Mouse (Mus musculus): Measurements from ENCODE around the gene 9930111J21Rik2.
"Not testable (repeated sequence)": the region's sequence is repeated elsewhere in the genome, so short reads cannot be mapped to it uniquely, and the experiment has no call there.

9930111J21Rik2 gene

DNA sequence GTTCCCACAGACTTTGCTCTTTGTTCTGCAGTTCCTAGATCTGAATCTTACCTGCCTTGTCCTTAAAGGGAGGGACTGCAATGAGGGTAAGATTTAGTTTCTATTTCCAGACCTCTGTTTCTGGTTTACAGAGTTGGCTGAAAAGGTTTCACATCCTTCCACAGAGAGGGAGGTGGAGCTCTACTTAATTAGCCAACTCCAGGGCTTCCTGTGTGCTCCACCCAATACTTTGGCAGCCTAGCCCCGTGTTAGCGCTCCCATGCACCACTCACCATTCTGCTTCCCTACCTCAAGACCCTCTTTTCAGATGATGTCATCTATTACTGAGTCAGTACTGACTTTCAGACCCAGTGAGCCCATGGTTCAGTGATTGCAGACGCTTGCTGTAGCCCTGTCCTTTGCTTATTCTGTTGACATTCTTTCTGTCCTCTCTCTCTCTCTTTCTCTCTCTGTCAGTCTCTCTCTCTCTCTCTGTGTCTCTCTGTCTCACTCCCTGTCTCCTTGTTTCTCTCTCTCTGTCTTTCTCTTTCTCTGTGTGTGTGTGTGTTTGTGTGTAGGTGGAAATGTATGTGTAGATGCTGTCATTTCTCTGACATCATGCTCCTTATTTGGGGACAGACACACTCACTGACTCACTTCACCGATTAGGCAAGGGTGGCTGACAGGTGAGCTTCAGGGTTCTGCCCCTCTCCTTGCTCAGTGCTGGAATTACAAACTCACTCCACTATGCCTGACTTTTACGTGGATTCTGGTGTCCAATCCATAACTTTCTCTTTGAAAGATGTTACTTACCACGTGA is at the start of gene 9930111J21Rik2:
TSS of gene 9930111J21Rik2 (minus strand) at position 150 of the 799 bp plus-strand sequence.
- DNase-seq (ENCODE audit: low spot score): not testable (repeated sequence)

DNA sequence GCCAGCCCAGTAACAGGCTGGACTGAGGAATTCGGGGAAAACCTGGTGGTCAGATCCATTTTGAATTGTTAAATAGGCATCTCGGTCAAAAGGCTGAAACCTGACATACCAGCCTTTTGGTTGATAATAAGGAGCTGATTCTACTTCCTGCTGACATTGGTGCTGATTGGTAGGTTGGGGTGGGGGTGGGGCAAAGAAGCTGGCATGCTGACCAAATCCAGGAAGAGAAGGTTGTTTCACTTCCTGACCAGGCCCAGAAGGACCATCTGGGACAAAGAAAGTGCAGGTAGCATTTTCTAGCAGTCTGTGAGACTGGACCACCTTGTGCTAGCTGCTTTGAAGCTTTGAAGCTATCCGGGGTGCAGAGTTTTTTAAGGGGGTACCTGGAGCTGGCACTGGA is 49.4 kb upstream of the 9930111J21Rik2 start:
- DNase-seq (ENCODE audit: low spot score): no peak

DNA sequence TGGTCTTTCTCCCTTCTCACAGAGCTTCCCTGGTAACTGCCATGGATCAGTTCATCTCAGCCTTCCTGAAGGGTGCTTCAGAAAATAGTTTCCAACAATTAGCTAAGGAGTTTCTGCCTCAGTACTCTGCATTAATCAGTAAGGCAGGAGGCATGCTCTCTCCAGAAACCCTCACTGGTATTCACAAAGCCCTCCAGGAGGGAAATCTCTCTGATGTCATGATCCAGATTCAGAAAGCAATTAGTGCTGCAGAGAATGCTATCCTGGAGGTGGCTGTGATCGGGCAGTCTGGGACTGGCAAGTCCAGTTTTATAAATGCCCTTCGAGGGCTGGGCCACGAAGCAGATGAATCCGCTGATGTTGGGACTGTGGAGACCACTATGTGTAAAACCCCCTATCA is 44.3 kb upstream of the 9930111J21Rik2 start:
- DNase-seq (ENCODE audit: low spot score): no peak

DNA sequence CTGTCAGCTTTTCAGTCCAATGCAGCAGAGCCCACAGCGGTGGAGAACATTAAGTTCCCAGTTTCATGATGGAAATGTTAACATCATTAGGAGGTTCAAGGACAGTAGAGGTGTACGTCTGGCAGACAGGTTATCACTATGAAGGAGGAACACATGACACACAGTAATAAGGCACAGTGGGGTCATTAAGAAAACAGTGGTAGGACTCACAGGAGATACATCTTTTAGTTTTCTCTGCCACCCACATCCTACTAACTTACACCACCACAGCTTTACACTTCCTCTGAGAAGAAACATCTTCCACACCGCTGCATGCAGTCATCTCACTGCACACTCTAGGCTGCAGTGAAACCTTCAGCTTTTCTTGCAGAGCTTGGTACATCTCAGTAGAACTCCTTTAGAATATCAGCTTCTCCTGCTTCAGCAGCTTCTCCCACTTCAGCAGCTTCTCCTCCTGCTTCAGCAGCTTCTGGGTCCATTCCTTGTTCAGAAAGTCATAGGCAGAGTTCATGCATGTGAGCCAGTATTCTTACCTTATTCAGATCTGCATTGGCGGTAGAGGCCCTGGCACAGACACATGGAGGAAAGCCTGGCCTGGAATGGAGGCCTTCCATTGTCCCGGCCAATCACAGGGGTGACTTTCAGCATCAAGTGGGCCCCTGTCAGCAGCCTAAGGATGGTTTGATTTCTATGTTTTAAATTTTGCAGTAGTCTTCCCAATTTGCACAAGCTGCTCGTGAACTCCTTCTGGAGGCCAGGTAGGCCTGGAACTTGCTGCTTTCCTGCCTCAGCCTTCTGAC is 43.0 kb upstream of the 9930111J21Rik2 start:
- DNase-seq (ENCODE audit: low spot score): no peak

DNA sequence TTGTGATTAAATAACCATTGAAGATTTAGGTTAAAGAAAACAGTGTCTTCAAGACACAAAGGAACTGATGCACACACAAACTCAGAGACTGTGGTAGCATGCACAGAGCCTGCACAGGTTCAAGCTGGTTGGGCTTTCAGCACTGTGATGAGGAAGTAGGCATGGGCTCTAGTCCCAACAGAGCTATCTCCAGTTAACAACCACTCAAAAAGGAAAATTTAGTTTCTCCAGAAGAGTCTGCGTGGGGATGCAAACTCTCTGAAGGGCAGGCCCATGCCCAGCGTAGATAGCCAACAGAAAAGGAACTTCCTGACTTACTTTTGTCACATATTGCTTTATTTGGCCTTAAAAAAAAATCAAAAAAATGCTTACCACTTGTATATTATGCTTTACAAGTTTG is 41.7 kb upstream of the 9930111J21Rik2 start:
- DNase-seq (ENCODE audit: low spot score): no peak

DNA sequence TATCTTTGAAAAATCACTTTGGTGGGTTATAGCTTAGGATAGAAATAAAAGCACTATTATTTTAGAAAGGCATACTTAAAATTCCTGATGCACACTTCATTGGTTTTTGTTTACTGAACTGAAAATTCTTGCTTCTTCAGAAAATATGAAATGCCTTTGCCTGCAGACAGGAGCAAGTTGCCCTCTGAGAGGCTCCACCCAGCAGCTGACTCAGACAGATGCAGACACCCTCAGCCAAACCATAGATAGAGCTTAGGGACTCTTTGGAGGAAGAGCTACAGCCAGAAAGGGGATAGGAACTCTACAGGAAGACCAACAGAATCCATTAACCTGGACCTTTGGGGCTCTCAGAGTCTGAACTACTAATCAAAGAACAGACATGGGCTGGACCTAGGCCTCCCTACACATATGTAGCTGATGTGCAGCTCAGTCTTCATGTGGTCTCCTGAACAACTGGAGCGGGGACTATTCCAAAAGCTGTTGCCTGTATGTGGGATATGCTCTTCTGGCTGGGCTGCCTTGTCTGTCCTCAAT is 41.1 kb upstream of the 9930111J21Rik2 start:
- DNase-seq (ENCODE audit: low spot score): no peak

DNA sequence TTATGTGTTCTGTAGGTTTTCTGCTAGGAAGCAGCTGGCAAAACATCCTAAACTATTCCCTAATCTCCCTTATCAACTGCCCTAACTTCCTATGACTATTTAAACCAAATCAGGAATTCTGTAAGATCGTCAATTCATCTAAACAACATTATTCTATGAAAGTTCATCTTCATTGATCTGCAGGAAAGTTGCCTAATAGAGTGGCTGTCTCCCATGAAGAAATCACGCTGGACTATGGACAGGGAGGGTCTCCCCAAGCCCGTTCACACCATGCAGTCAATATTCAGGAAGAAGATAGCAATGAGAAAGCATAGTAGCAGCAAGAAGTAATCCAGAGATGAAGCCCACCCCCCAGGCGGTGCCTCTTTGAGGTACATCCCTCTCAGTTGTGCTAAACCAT is 40.1 kb upstream of the 9930111J21Rik2 start:
- no peak for DNase-seq (ENCODE audit: low spot score)

DNA sequence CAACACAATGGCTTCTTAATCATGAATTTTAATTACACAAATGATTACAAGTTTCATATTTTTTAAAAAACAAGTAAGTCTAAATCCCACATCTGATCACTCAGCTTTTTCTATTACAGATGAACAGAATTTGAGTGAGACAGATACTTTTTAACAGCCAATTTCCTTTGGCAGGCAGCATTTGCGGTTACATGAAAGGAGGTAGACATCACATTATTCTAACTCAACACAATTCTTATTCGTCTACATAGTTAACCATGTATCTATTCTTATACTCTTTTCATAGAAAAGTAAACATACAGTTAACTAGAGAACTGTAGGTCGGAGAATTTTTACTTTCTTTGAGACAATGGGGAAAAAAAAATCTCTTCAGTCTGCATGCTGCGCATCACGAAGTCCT is 39.5 kb upstream of the 9930111J21Rik2 start:
- DNase-seq (ENCODE audit: low spot score): no peak

DNA sequence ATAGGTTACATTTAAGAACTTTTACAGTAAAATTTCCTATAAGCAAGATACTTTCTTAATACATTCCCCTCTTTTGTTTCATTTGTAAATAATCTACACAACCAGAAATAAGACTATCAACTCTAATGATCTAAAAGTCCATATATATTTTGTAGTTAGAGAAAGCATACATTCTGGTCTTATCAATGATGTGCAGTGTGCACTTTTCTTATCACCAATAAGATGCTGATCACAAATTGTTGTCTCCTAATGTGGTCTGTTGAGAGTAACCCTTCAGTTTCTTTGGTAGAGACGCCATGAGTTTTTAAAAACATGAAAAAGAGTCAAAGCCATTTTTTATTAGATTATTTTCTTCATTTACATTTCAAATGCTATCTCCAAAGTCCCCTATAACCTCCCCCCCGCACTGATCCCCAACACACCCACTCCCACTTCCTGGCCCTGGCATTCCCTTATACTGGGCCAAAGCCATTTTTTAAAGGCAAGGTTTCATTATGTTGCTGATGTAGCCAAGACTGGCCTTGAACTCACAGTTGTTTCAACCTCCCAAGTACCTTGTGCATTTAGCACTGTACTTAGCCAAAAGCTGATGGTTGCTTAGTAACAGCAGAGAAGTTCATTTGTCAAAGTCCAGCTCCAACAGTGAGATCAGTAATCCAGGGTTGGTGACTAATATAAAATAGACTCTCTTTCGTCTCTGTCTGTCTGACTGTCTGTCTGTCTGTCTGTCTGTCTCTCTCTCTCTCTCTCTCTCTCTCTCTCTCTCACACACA is 38.9 kb upstream of the 9930111J21Rik2 start:
- DNase-seq (ENCODE audit: low spot score): no peak

DNA sequence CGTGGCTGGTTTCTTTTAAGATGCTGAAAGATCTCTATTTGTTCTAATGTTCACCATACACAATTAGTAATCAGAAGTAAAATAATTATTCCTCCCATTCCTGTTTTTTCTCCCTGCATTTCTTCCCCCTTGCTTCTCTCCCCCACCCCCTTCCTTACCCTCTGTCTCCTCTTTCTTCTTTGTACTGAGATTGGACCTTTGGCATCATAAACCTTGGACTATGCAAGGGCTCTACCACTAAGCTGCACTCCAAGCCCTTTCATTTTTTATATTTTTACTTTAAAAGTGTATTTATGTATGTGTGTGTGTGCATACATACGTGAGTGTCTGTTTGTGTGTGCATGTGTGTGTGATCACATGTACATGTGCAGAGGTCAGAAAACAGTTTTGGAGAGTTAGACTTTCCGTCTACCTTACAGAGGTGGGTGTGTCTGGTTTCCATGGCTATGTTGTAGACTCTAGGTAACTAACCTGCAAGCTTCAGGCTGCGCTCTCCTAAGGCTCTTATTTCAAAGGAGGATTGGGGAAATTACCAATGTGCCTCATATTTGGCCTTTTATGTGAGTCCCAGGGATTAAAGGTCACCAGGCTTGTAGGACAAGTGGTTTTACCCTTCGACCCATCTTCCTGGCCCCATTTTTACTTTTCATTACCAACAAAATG is 38.1 kb upstream of the 9930111J21Rik2 start:
- DNase-seq (ENCODE audit: low spot score): no peak

DNA sequence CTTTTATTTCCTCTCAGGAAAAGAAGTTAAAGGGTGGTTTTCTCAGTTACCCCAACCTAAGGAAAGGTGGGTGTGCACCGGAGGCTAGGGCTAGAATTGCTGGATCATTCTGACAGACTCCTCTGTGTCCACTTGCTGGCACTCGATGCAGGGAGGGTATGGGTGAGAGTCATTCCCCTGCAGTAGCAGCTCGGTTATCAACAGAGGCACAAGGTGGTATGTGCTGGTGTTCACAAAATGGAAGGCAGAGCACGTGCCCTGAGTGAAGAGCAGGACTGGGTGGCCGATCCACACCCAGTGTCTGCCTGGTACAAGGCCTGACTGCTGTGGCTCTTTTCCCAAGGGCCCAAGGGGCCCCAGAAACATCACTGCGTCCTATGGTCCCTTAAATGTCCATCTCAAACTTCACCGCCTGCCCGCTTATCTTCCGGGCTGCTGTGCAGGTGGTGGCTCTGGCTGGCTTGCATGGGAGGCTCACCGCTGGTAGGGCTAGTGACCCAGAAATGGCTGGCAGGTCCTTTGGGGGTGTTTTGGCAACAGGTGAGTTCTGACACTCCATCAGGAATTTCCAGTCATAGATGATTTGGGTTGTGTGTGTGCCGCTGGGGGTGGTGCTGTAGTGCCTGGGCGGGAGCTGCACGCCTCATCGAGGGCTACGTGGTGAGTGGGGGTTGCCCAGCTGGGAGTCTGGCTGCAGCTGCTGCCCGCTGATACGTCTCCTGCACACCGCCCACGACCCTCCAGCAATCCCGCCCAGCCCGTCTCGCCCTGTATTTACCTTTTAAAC is 37.0 kb upstream of the 9930111J21Rik2 start:
- peak; percentile 67 for DNase-seq (ENCODE audit: low spot score)

DNA sequence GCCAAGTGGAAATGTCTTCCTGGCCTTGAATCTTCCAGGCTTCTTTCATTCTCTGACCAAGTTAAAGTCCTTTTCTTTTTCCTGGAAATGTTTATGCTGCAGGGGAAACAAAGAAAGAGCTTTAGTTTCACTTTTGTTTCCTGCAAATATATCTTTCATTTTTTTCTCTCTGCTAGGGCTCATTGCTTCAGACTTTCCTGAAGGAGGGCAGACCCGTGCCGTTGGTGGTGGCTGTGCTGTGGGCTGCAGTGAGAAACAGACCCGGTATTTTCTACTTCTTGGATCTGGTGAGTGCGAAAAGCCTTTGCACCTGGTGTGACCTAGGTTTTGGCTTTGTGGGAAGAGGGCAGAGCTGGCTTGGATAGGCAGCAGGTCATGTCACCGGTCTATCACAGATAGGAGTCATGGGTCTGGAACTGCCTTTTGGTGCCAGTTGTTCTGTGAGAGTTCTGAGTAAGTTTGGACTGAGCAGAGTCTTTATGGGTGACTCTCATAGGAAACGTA is 35.9 kb upstream of the 9930111J21Rik2 start:
- DNase-seq (ENCODE audit: low spot score): no peak

DNA sequence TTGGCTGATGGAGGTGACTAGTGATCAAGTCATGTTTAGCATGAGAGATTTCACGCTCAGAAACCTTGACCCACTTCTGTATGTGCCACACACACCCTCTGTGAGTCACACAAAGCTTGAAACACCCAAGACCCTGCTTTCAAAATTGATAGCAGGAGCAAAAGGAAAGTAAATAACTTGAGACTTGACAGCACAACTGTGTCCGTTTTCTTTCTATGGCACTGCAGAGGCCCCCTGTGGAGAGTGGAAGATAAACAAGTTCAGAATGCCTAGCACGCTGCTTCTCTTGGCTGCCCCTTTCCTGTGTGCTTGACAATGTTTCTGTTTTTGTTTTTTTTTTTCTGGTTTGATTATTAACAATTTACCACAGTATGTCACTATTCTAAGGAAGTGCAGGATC is 33.8 kb upstream of the 9930111J21Rik2 start:
- no peak for DNase-seq (ENCODE audit: low spot score)

DNA sequence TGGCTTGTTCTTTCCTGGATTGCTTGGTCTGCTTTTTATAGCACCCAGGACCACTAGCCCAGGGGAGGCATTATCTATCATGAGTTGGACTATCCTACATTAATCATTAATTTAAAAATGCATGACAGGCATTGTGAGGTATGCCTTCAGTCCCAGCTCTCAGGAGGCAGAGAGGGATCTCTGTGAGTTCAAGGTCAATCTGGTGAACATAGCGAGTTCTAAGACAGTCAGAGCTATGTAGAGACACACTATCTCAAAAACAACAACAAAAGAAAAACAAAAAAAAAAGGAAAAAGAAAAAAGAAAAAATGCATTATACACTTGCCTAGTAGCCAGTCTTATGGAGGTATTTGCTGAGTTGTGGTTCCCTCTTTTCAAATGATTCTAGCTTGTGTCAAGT is 33.3 kb upstream of the 9930111J21Rik2 start:
- no peak for DNase-seq (ENCODE audit: low spot score)

DNA sequence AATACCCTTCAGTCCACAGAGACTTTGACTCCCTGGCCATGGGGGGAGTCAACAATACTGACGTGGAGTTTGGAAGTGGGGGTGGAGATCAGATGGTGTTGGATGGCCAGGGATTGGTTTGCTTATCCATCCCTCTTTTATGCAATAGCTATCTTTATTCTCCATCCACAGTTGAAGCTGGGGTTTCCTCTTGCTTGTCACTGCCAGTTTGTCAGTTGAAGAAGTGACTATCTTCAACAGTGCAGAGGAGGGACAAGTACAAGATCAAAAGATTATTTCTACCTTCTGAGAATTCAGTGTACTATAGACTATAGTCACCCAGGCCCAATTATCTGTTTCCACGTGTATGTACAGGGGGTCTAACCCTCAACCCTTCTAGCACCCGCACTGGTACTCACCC is 32.8 kb upstream of the 9930111J21Rik2 start:
- DNase-seq (ENCODE audit: low spot score): no peak

DNA sequence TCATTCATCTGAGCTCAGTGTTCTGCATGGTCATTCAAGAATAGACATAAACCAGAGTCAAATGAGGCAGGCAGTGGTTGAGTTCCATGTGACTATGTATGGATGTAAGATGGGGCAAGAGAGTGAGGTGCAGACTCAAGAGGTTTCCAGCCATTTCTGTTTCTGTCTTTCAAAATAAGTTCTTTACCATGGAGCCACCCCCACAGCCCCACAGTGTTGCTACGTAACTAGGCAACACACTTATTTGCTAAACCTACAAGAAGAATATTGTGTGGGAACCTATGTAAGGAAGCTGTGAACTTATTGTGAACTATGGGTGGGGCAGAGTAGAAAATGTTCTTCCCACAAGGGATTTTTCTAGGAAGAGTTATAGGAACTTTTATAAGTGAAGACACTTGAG is 32.1 kb upstream of the 9930111J21Rik2 start:
- no peak for DNase-seq (ENCODE audit: low spot score)

DNA sequence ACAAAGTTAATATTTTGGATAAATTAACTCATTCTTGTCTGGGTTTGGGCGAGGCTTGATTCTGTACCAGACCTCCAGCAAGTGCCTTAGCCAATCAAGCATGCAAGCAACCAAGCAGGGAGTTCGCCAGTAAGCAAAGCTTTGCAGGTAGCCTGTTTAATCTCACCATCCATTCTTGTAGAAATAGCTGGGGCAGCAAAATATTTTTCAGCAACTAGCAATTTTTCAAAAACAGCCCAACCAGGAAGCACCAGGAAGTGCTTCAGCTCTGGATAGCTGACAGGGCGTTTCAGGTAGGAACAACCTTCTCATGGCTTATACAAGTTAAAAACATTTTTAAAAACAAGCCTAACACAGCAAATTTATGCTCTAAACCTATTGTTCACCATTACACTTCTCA is 30.8 kb upstream of the 9930111J21Rik2 start:
- no peak for DNase-seq (ENCODE audit: low spot score)

DNA sequence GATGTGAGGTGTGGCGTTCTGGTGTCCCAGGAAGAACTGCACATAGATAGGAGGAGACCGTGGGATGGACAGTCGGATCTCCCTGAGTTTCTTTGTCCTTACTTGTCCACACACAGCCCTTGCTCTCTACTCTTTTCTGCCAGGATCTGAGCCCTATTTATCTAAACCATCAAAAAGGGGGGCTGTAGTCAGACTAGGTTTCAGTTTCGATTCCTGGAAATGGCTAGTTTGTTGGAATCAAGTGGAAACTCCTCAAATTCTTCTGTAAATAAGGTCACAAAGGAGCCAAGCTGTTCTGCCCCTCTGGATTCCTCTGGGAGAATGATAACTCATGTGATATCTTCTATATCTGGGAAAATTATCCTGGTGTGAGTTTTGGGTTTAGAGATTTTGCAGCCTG is 30.3 kb upstream of the 9930111J21Rik2 start:
- no peak for DNase-seq (ENCODE audit: low spot score)

DNA sequence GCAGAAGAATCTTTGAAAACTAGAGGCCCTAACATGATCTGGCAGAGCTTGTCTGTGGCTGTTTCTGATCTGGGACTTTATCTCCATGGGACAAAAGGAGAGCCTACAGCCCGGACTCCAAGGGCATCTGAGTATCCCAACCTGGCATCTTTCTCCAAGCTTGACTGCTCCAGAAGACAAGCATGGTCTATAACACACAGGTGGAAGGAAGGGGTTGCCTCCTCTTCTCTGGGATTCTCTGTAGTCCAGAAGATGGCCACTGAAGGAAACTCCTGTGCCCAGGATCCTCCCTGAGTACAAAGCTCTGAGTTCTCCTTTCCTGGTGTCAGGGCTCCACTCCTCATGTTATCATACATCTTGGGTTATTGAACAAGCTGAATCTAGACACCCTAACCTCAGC is 29.6 kb upstream of the 9930111J21Rik2 start:
- no peak for DNase-seq (ENCODE audit: low spot score)

DNA sequence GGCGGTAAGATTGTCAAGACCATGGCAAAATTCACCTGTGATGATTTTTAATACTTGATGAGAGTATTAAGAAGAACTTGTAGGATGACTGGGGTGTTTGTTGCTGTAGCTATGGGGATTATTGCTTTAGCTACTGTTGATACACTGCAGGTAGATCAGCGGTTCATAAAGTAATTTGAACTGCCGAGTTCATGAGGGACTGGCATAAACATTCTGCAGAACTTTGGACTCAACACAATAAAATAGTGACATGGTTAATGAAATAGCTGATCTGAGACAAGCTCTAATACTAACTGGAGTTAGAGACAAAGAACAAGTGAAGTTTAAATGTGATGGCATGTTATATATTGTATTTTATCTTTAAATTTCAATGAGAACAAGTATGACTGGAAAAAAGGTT is 27.7 kb upstream of the 9930111J21Rik2 start:
- no peak for DNase-seq (ENCODE audit: low spot score)

DNA sequence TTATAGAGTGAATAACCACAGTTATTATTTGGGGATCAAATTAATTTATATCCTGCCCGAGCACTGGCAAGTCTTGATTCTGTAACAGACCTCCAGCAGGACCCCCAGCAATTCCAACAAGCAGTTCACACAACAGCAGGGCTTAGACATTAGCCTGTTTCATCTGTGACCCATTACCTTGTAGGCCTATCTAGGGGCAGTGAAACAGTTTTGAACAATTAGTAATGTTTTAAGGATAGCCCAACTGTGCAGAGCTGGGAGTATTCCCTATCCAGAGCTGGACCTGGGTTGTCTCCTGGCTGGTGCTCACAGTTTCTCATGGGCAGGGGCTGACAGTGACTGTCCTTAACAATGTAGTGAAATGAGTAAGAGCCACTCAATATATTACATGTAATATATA is 26.0 kb upstream of the 9930111J21Rik2 start:
- no peak for DNase-seq (ENCODE audit: low spot score)
